Mouse (Mus musculus) kidney, adult 8-10 months (tissue): ENCODE results near the gene Rpl19.

ENCODE experiments used
- DNase-seq, 2 experiments: peaks; one replicate each; pipeline ENCODE4 v3.0.0; 2022

Gene Rpl19

GRCm38 (mm10) chr11:98057466-98057865, 31.0 kb downstream of the Rpl19 start:
- DNase-seq: no peak

DNA sequence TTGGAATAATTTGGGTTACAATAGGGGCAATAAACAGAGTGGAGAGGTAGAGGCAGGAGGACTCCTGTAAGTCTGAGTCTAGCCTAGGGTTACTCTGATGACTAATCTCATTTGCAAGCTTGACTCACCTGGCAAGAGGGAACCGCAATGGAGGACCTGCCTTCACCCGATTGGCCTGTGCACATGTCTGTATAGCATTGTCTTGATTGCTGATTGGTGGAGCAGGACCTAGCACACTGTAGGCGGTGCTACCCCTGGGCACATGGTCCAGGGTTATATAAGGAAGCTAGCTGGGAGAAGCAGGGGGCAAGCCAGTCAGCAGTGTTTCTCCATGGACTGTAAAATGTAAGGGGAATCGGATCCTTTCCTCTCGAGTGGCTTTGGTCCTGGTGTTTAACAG, 31.5 kb downstream of the Rpl19 start:
- DNase-seq: no peak

- DNase-seq: no peak
Observed at GRCm38 (mm10) chr11:98059662-98060061, 33.2 kb downstream of the Rpl19 start.

DNA sequence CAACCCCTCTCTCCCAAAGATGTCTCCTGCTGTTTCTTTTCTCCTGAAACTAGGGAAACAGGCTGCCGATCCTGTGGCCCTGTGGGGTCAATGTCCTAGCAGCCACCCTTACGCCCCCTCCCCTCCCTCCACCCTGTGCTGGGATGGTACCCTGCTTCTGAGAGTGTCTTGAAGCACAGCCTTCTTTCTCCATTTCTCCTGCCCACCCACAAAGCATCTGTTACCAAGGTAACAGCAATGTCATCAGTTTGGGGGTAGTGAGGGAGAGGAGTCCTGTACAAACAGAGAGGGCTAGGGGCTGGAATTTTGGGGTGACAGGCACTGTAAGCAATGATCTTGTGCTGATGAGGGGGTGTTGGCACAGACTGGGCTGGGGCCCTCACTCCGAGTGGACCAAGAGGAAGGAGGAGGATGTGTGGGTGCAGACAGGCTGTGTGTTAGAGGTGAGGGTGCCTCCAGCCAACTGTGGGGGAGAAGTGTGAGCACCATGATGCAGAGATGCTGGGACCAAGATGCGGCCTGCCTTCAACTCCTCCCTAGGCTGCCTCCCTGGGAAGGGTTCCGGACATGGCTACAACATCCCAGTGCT, 33.7 kb downstream of the Rpl19 start:
- DNase-seq: no peak

- no peak for DNase-seq
Observed at GRCm38 (mm10) chr11:98061441-98061840, 34.9 kb downstream of the Rpl19 start.

DNA sequence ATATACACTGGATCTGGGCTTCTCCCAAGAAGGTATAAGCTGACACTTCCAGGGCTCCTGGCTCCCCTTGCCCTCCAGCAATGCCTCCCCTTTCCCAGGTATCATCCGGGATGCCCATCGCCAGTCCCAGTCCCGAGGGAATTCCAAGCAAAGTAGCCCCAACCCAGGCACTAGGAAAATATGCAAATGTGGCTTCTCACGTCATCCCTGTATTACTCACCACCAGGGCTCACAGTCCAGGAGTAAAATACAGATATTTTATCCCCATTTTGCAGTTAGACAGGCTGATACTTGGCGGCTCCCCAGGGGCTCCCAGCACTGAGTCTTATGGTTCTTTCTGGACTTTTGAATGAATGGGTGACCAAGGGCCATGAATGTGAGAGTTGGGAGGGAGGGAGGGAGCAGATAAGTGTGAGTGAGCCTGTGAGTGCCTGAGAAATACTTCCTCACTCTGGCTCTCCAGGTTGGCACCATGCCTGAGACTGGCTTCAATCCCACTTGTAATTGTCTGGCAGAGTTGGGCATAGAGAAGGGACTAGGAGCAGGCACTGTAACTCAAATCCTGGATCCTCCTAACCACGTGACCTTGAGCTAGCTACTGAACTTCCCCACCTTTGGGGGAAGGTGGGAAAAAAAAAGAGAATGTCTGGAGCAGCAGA, 35.5 kb downstream of the Rpl19 start:
- DNase-seq: peak in 1 of 2 experiments; percentile 14

- no peak for DNase-seq
Observed at GRCm38 (mm10) chr11:98066201-98066600, 39.7 kb downstream of the Rpl19 start.

- DNase-seq: no peak
Observed at GRCm38 (mm10) chr11:98067255-98067654, 40.7 kb downstream of the Rpl19 start.

GRCm38 (mm10) chr11:98073442-98073841, 46.9 kb downstream of the Rpl19 start:
- no peak for DNase-seq

- DNase-seq: peak; percentile 67 to 91
Observed at GRCm38 (mm10) chr11:98075195-98075808, 48.8 kb downstream of the Rpl19 start.

- peak; percentile 18 to 42 for DNase-seq
Observed at GRCm38 (mm10) chr11:98077086-98077485, 50.6 kb downstream of the Rpl19 start.
